Mouse (Mus musculus) G1E (cell line): ENCODE results near the gene Dlg5.

Source experiments
- CTCF ChIP-seq: IDR thresholded peaks from 2 replicates; pipeline ENCODE4 v1.5.1; 2012; ENCODE audit warnings: low read depth, low read length, inconsistent platforms, mixed read lengths
- GATA1 ChIP-seq: IDR thresholded peaks from 2 replicates; pipeline ENCODE4 v1.6.1; 2012; ENCODE audit warnings: borderline replicate concordance, low read length, inconsistent platforms, mixed read lengths
- POLR2AphosphoS5 ChIP-seq: IDR thresholded peaks from 2 replicates; pipeline ENCODE4 v1.6.1; 2012; ENCODE audit warnings: low read depth, low read length, inconsistent platforms; ENCODE audit not compliant: insufficient replicate concordance

DNA sequence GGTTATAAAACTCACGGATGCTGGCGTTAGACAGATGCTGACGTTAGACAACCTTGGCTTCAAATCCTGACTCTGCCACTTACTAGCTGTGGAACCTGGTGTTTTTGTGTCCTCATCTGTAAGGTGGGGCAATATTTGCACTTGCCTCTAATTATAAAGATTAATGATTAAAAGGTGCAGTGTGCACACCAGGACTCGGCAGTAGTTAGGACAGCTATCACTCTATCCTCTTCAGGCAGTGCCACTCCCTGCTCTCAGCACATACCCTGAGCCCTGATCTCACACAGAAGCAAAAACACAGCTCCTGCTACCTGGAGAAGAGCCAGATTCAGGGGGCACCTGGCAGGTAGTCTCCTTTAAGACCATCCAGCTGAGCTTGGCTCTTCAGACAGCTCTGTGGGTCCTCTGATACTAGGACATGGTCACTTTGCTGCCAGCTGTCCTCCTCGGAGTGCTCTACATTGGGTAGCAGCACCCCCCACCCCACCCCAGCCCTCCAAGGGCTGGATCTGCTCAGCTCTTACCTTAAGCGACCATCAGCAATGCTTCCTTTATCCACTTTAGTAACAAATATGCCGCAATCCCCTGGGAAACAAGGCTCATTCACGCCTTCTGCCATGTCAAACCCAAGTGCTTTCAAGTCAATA, 80.9 kb downstream of the Dlg5 start:
- TF ChIP-seq CTCF (no peak), POLR2AphosphoS5 (no peak), GATA1 (no peak)
